ENCODE assay signal across 20 mouse cellular contexts in genomic region chr3:145331642-145332041, GRCm38 (mm10). TPM values are rescaled to one million over a fixed set of nuclear protein-coding genes. Genes with fewer than 3 reads are reported as not detected.
"Had no signal": no experiment of that assay in that cellular context is flagged by ENCODE, and none has a peak within 500 bp of the region (broad histone marks: within the 10 kb centered on the region; RNA-seq: fewer than 3 reads in every experiment).

No protein-coding gene starts in this region.

- ATAC-seq: liver, postnatal 0 days; lung, postnatal 0 days; midbrain, embryonic 16.5 days had no signal

- DNase-seq: kidney, adult 11 months; kidney, adult 8-10 months; kidney, postnatal 10 days; kidney, postnatal 36 days; layer of hippocampus, postnatal 36 days; liver, postnatal 0 days; lung, embryonic 14.5 days; thymus, adult 18-20 months; thymus, postnatal 36 days had no signal

- H3K9ac ChIP-seq: kidney, embryonic 15.5 days; limb, embryonic 12.5 days; liver, embryonic 14.5 days; liver, postnatal 0 days; lung, embryonic 14.5 days had no signal

- H3K4me1 ChIP-seq: kidney, embryonic 15.5 days; limb, embryonic 12.5 days had no signal

- H3K4me2 ChIP-seq: kidney, embryonic 15.5 days; limb, embryonic 12.5 days; liver, embryonic 11.5 days; lung, embryonic 14.5 days; midbrain, embryonic 11.5 days had no signal

- H3K27me3 ChIP-seq: kidney, embryonic 15.5 days; limb, embryonic 12.5 days had no signal

- H3K9me3 ChIP-seq: kidney, embryonic 15.5 days; limb, embryonic 12.5 days had no signal

- H3K4me3 ChIP-seq: kidney, embryonic 15.5 days; left cerebral cortex, adult 2 months; limb, embryonic 12.5 days had no signal

- H3K27ac ChIP-seq: kidney, embryonic 15.5 days; left cerebral cortex, adult 2 months; limb, embryonic 12.5 days; liver, embryonic 14.5 days had no signal

- H3K36me3 ChIP-seq: kidney, embryonic 15.5 days; limb, embryonic 12.5 days had no signal

RNA-seq across cellular contexts. Expression of gene Col24a1, which starts 39.4 kb away (rescaled TPM):
- total RNA-seq: megakaryocyte-erythroid progenitor cell, adult 5-6 weeks; monocyte, adult 5-6 weeks had no signal
- polyA plus RNA-seq: spleen, adult 2 months had no signal
